11 mouse cellular contexts compared by ENCODE assay signal in the genomic region with DNA sequence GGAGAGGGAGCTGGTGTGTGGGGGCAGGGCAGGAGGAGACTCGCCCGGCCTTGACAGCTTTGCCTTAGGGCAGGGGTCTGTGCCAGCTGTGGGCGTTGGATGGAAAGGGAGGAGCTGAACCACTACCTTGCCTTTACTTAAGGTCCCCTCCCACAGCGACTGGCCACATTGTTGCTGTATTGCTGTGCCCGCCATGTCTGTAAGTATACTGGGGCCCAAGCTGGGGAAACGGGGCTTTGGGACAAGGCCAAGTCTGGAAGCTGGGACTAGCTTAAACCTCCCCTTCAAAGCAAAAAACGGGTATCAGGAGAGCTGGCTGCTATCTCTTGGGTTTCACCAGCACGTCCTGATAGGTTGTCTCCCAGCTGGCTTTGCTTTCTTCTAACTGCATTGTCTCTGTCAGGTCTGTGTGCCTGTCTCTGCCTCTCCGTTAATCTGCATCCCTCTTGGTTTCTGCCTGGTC. TPM values are rescaled to one million over a fixed set of nuclear protein-coding genes. Genes with fewer than 3 reads are reported as not detected.
DNase-seq lines count a peak whose midpoint lies in the region; ATAC-seq and TF ChIP-seq lines count a peak whose summit lies in the region.
"Had no signal": no experiment of that assay in that cellular context is flagged by ENCODE, and none has a peak within 500 bp of the region (broad histone marks: within the 10 kb centered on the region; RNA-seq: fewer than 3 reads in every experiment).

No protein-coding gene starts in this region.

- 0 out of 2 replicates have a peak, but pooled peaks cover 5% of the 10 kb centered on the region for H3K9me3 ChIP-seq in heart, embryonic 10.5 days
- no peaks in the 10 kb centered on the region for H3K9me3 ChIP-seq in embryonic facial prominence, embryonic 14.5 days (ENCODE audit: control insufficient read depth, low read length)
- no peaks in the 10 kb centered on the region for H3K9me3 ChIP-seq in neural tube, embryonic 13.5 days

- intact Hi-C loops in left cerebral cortex, adult 2 months (cut with DNase I) = no loop called here

- H3K27ac ChIP-seq in heart, embryonic 10.5 days = peak overlapping the region; percentile 56
- 0 out of 2 replicates have a peak overlapping the region, but pooled peaks have one; percentile 7 for H3K27ac ChIP-seq in left cerebral cortex, adult 2 months
- H3K27ac ChIP-seq in embryonic facial prominence, embryonic 14.5 days (replicated peaks; ENCODE audit: low read depth, low read length) = peak overlapping the region; percentile 65
- H3K27ac ChIP-seq in neural tube, embryonic 13.5 days (replicated peaks) = no peak overlapping the region

- H3K4me1 ChIP-seq in heart, embryonic 10.5 days = peaks cover 31% of the 10 kb centered on the region
- peaks cover 15% of the 10 kb centered on the region; the same call in 1 of the 2 replicates for H3K4me1 ChIP-seq in embryonic facial prominence, embryonic 14.5 days (ENCODE audit: control insufficient read depth, insufficient read depth, low read length)
- peaks cover 20% of the 10 kb centered on the region for H3K4me1 ChIP-seq in neural tube, embryonic 13.5 days (replicated peaks)

- no peak overlapping the region for H3K4me3 ChIP-seq in heart, embryonic 10.5 days
- no peak overlapping the region for H3K4me3 ChIP-seq in left cerebral cortex, adult 2 months
- peak overlapping the region; percentile 5; the same call in 1 of the 2 replicates for H3K4me3 ChIP-seq in embryonic facial prominence, embryonic 14.5 days (ENCODE audit: low read depth, low read length)
- no peak overlapping the region for H3K4me3 ChIP-seq in neural tube, embryonic 13.5 days

- peak; percentile 41 for ATAC-seq in embryonic facial prominence, embryonic 14.5 days (ENCODE audit: low read depth)
- ATAC-seq in neural tube, embryonic 13.5 days (ENCODE audit: low read depth) = no peak
- ATAC-seq in cerebellum, adult (ENCODE audit: insufficient number of reproducible peaks, low FRiP score, low TSS enrichment) = no peak

- TF ChIP-seq CTCF in left cerebral cortex, adult 2 months (IDR thresholded peaks at IDR 0.05) = no peak

- H3K9ac ChIP-seq in embryonic facial prominence, embryonic 14.5 days (ENCODE audit: low read depth, low read length) = peak overlapping the region; percentile 4; the same call in 1 of the 2 replicates
- H3K9ac ChIP-seq in neural tube, embryonic 13.5 days = no peak overlapping the region

- WGBS in heart, embryonic 10.5 days = 38% methylated on average over 9 of the region's 9 CpGs
- WGBS in embryonic facial prominence, embryonic 14.5 days = 31% methylated on average over 9 of the region's 9 CpGs
- 43% methylated on average over 9 of the region's 9 CpGs for WGBS in neural tube, embryonic 13.5 days

- H3K27me3 ChIP-seq in heart, embryonic 10.5 days (ENCODE audit: insufficient read depth, poor library complexity, severe bottlenecking) = peaks cover 5% of the 10 kb centered on the region; the same call in 1 of the 2 replicates
- H3K27me3 ChIP-seq in embryonic facial prominence, embryonic 14.5 days (replicated peaks; ENCODE audit: control insufficient read depth, insufficient read depth, low read length) = no peaks in the 10 kb centered on the region
- H3K27me3 ChIP-seq in neural tube, embryonic 13.5 days = no peaks in the 10 kb centered on the region

- DNase-seq in heart, embryonic 10.5 days (ENCODE audit: low spot score) = no peak
- DNase-seq in heart, adult 11 months = no peak
- DNase-seq in left cerebral cortex, adult 2 months (ENCODE audit: extremely low spot score in 1 of 2, low spot score in 2 of 2) = no peak
- DNase-seq in left cerebral cortex, adult 8-10 months (ENCODE audit: low spot score in 2 of 2) = no peak
- peak; percentile 61 for DNase-seq in embryonic facial prominence, embryonic 14.5 days (ENCODE audit: low spot score)
- DNase-seq in thymus, postnatal 10 days (ENCODE audit: low spot score in 2 of 2) = no peak
- DNase-seq: kidney, postnatal 25 days had no signal

- H3K36me3 ChIP-seq in heart, embryonic 10.5 days = no peaks in the 10 kb centered on the region
- no peaks in the 10 kb centered on the region for H3K36me3 ChIP-seq in embryonic facial prominence, embryonic 14.5 days (ENCODE audit: control insufficient read depth, insufficient read depth, low read length)
- H3K36me3 ChIP-seq in neural tube, embryonic 13.5 days = no peaks in the 10 kb centered on the region

- peak overlapping the region; percentile 33 for H3K4me2 ChIP-seq in embryonic facial prominence, embryonic 14.5 days (ENCODE audit: low read depth, low read length)
- H3K4me2 ChIP-seq in neural tube, embryonic 13.5 days = 0 out of 2 replicates have a peak overlapping the region, but pooled peaks have one; percentile 2

RNA-seq across cellular contexts. Expression of a gene that starts 0.7 kb away (rescaled TPM):
- polyA plus RNA-seq in heart, embryonic 10.5 days (2016; fragmentation: Nextera tagmentation; extraction: Ambion mirVana) = 0.24 and 0.81 TPM in 2 replicates
- total RNA-seq in left cerebral cortex, adult 2 months (2021) = under 1 TPM in 1 of 2 experiments, not detected in 1; 0.49 TPM
- not detected for total RNA-seq in left cerebral cortex, adult 8-10 months (2022)
- 27.3 and 53.0 TPM in 2 replicates for polyA plus RNA-seq in embryonic facial prominence, embryonic 14.5 days (2014; fragmentation: Nextera tagmentation; extraction: Ambion mirVana)
- 4.5 and 6.1 TPM in 2 replicates for polyA plus RNA-seq in neural tube, embryonic 13.5 days (2015; fragmentation: Nextera tagmentation; extraction: Ambion mirVana)
- total RNA-seq: left cerebral cortex, postnatal 36 days had no signal

RNA-seq across cellular contexts. Expression of a gene that starts 16.9 kb away (rescaled TPM):
- 0.20 and 0.34 TPM in 2 replicates for polyA plus RNA-seq in heart, embryonic 10.5 days (2016; fragmentation: Nextera tagmentation; extraction: Ambion mirVana)
- total RNA-seq in left cerebral cortex, adult 2 months (2021) = 1 to 10 TPM; 1.5 to 2.0 TPM
- 1 to 10 TPM in 3 of 4 experiments, under 1 TPM in 1; 0.41 to 2.3 (median 1.3) TPM for total RNA-seq in left cerebral cortex, adult 8-10 months (2022)
- polyA plus RNA-seq in embryonic facial prominence, embryonic 14.5 days (2014; fragmentation: Nextera tagmentation; extraction: Ambion mirVana) = 0.58 and 0.72 TPM in 2 replicates
- 0.29 and 0.55 TPM in 2 replicates for polyA plus RNA-seq in neural tube, embryonic 13.5 days (2015; fragmentation: Nextera tagmentation; extraction: Ambion mirVana)
- total RNA-seq: megakaryocyte progenitor cell, adult 5-6 weeks had no signal

RNA-seq across cellular contexts. Expression of a gene that starts 30.7 kb away (rescaled TPM):
- 2.8 and 3.6 TPM in 2 replicates for polyA plus RNA-seq in heart, embryonic 10.5 days (2016; fragmentation: Nextera tagmentation; extraction: Ambion mirVana)
- 1 to 10 TPM; 2.6 to 2.9 TPM for total RNA-seq in left cerebral cortex, adult 2 months (2021)
- 1 to 10 TPM; 1.4 to 3.4 (median 3.0) TPM for total RNA-seq in left cerebral cortex, adult 8-10 months (2022)
- 3.4 and 4.1 TPM in 2 replicates for polyA plus RNA-seq in embryonic facial prominence, embryonic 14.5 days (2014; fragmentation: Nextera tagmentation; extraction: Ambion mirVana)
- polyA plus RNA-seq in neural tube, embryonic 13.5 days (2015; fragmentation: Nextera tagmentation; extraction: Ambion mirVana) = 5.0 and 6.2 TPM in 2 replicates

RNA-seq across cellular contexts. Expression of a gene that starts 39.3 kb away (rescaled TPM):
- 118 and 136 TPM in 2 replicates for polyA plus RNA-seq in heart, embryonic 10.5 days (2016; fragmentation: Nextera tagmentation; extraction: Ambion mirVana)
- 10 to 100 TPM; 46.3 to 49.8 TPM for total RNA-seq in left cerebral cortex, adult 2 months (2021)
- 10 to 100 TPM; 57.9 to 68.0 (median 62.2) TPM for total RNA-seq in left cerebral cortex, adult 8-10 months (2022)
- 183 and 202 TPM in 2 replicates for polyA plus RNA-seq in embryonic facial prominence, embryonic 14.5 days (2014; fragmentation: Nextera tagmentation; extraction: Ambion mirVana)
- polyA plus RNA-seq in neural tube, embryonic 13.5 days (2015; fragmentation: Nextera tagmentation; extraction: Ambion mirVana) = 88.7 and 98.1 TPM in 2 replicates

RNA-seq across cellular contexts. Expression of a gene that starts 56.0 kb away (rescaled TPM):
- polyA plus RNA-seq in heart, embryonic 10.5 days (2016; fragmentation: Nextera tagmentation; extraction: Ambion mirVana) = 213 and 221 TPM in 2 replicates
- 100 to 1,000 TPM; 434 to 438 TPM for total RNA-seq in left cerebral cortex, adult 2 months (2021)
- 100 to 1,000 TPM; 433 to 466 (median 453) TPM for total RNA-seq in left cerebral cortex, adult 8-10 months (2022)
- polyA plus RNA-seq in embryonic facial prominence, embryonic 14.5 days (2014; fragmentation: Nextera tagmentation; extraction: Ambion mirVana) = 180 and 182 TPM in 2 replicates
- 214 and 237 TPM in 2 replicates for polyA plus RNA-seq in neural tube, embryonic 13.5 days (2015; fragmentation: Nextera tagmentation; extraction: Ambion mirVana)
